Mouse (Mus musculus): Measurements from ENCODE around the gene Gm49388. TPM values are rescaled to one million over a fixed set of nuclear protein-coding genes. Genes with fewer than 3 reads are reported as not detected.

The Gm49388 gene
- total RNA-seq (2014; fragmentation: Nextera tagmentation) (1.0 TPM in 1 of 2 replicates, not detected in the other), total RNA-seq (2017) (0.85 TPM in 1 of 2 replicates, not detected in the other)

GRCm38 (mm10) chr7:127785308-127785707 lies at the start of gene Gm49388:
TSS of gene Gm49388 (plus strand) at chr7:127785608.
- ATAC-seq (replicated peaks; ENCODE audit: low FRiP score, low TSS enrichment, poor library complexity, severe bottlenecking) = no peak

DNA sequence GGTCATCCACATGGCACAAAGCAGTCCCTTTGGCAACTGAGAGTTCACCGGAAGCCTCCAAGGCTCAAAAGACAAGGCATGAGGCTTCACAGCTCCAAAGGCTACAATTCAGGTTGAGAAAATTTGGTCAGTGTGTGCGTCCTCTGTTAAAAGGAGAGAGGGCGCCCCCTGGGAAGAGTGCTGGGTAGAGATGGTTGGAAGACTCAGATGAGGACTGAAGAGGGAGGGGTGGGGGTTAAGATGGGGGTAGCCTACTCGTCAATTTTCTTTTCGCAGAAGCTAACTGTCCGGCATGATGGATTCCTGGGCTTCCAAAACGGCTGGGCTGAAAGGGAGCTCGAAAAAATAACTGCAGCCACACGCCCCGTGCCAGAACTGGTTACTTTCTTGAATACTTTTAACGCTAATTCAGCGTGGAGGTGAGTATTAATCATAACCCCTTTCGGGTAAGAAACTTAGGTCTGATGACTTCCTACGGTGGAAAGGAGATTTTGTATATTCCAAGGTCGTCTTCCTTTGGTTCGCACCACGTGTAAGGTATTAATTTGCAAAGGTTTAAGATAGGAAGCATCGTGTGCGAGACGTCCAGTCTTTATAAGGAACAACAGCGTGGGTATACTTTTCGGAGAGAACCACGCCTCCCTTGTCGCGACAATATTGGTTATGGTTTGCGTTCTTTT lies 40.9 kb upstream of the Gm49388 start, which contains the start of gene Fbxl19:
TSS of gene Fbxl19 (plus strand) at position 178 of the 680 bp plus-strand sequence.
- no peak; the same call in 1 of the 2 replicates for ATAC-seq (replicated peaks; ENCODE audit: low FRiP score, low TSS enrichment, poor library complexity, severe bottlenecking)

DNA sequence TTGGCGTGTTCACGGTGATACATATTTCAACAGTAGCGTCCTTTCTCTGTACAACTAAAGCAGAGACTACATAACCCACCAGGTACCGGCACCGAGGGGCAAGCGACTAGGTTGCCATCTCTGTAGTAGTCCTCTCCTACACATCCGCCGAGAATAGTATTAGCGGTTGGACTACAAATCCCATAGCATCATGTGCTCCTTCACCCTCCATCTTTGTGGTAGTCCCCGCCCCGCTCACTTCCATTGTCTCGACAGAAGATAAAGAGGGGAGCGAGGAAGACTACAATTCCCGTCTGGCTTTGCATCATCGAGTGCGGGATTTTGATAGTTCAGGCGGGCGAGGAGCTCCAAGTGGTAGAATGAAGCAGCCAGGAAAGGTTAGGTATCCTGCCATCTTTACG lies 40.2 kb upstream of the Gm49388 start:
- peak; percentile 86 for ATAC-seq (replicated peaks; ENCODE audit: low FRiP score, low TSS enrichment, poor library complexity, severe bottlenecking)

DNA sequence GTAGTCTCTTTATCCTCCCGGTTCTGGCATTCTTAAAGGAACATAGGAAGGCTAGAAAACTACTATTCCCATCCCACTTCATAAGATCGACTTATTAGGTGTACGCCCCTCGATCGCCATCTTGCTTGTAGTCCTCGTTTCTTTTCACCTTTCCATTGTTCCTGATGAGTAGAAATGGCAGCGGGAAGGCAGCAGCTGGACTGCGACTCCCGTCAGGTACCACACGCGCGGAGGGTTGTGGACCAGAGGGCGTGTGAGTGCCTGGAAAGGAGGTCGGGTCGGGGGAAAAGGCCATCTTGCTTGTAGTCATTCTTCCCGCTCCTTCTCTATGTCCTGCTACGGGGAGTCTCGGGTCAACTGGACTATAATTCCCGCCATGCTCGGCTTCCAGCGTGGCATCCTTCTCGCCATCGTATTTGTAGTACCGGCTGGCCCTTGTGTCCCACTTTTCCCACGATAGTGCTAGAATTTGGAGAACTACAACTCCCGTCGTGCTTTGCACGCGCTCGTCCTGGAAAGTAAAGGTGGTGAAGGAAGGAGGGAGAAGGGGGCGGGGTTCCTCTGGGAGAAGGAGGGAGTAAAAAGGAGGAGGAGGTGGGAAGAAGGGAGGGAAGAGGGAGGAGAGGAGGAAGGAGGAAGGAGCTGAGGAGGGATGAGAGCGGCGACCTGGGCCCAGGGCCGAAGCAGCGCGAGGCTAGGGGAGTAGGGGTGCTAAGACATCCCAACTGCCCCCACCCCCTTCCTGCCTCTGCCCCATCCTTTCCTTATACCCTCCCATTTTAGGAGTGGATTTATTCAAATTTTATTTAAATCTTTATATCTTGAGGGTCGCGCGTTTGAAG lies 39.5 kb upstream of the Gm49388 start:
- ATAC-seq (replicated peaks; ENCODE audit: low FRiP score, low TSS enrichment, poor library complexity, severe bottlenecking) = peak; percentile 58

- no peak for ATAC-seq (replicated peaks; ENCODE audit: low FRiP score, low TSS enrichment, poor library complexity, severe bottlenecking)
Measured at GRCm38 (mm10) chr7:127746494-127747491, 38.6 kb upstream of the Gm49388 start.

DNA sequence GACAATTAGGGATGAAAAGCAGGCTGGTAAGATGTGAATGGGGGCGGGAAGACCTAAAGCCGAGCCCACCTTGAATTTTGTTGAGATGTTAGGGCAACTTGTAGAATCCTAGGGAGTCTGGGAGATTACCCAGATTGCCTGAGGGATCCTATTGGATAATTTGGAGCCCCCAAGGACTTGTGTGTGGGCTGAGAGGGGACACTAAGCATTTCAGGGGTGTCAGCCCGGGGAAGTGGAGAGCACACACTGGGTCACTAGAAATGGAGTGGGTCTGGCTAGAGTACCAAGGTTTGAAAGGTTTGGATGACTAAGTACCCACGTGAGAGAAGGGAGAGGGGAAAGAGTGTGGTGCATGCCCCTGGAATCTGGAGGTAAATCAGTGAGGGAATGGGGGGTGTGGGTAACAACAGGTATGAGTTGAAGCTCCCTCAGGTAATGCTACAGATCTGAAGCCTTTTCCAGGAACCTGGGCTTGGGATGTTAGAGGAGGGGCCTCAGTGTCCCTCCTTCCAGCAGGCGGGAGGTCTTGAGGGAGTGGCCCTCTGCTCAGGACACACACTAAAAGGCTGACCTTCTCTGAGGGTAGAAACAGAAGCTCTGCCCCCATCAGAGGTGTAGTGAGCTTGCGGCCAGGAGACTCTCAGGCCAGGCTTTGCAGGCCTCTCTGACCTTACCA lies 37.7 kb upstream of the Gm49388 start:
- ATAC-seq (replicated peaks; ENCODE audit: low FRiP score, low TSS enrichment, poor library complexity, severe bottlenecking) = no peak

- no peak for ATAC-seq (replicated peaks; ENCODE audit: low FRiP score, low TSS enrichment, poor library complexity, severe bottlenecking)
Measured at GRCm38 (mm10) chr7:127748235-127748560, 37.2 kb upstream of the Gm49388 start.

GRCm38 (mm10) chr7:127750131-127751127 lies 35.0 kb upstream of the Gm49388 start:
- ATAC-seq (replicated peaks; ENCODE audit: low FRiP score, low TSS enrichment, poor library complexity, severe bottlenecking) = no peak

DNA sequence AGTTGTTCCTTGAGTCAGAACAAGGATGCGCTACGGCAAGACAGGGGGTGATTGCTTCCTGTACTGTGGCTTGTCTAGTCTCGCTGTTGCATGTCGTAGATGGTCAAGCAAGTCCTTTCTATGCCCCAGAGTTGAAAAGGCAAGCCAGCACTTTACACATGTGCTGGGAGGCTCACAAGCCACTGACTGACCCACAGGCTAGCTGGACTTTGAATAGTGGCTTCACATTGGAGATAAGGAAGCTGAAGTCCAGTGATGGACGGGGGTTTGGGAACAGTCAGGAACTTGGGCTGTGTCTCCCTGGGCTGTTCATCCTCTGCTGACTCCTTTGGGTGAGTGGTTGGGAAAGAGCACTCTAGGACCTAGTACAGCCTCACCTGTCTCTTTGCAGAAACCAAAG lies 33.8 kb upstream of the Gm49388 start:
- ATAC-seq (replicated peaks; ENCODE audit: low FRiP score, low TSS enrichment, poor library complexity, severe bottlenecking) = no peak

DNA sequence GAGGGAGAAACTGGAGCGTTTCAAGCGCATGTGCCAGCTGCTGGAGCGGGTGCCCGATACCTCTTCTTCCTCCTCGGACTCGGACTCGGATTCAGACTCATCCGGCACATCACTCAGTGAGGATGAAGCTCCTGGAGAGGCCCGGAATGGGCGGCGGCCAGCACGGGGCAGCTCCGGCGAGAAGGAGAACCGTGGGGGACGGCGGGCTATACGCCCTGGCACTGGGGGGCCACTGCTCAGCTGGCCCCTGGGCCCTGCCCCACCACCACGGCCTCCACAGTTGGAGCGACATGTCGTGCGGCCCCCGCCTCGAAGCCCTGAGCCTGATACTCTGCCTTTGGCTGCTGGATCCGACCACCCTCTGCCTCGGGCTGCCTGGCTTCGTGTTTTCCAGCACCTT lies 33.3 kb upstream of the Gm49388 start:
- ATAC-seq (replicated peaks; ENCODE audit: low FRiP score, low TSS enrichment, poor library complexity, severe bottlenecking) = no peak

DNA sequence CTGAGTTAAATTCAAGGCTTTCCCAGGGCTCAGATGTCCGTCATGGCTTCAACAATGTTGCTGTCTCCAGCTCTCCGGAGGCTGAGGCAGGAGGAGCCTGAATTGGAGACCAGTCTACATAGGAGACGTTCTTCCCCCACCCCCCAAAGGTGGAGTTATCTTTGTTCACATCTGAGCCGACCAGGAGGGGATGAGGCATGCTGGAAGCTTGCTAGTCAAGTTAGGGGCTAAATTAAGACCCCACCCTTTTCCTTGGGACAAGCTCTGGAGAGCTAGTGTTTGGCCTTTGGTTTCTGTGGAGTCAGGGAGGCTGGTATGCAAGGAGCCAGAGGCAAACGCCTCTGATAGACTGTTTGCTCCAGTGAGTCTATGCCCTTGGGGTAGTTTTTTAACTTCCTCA lies 32.2 kb upstream of the Gm49388 start:
- ATAC-seq (replicated peaks; ENCODE audit: low FRiP score, low TSS enrichment, poor library complexity, severe bottlenecking) = no peak

DNA sequence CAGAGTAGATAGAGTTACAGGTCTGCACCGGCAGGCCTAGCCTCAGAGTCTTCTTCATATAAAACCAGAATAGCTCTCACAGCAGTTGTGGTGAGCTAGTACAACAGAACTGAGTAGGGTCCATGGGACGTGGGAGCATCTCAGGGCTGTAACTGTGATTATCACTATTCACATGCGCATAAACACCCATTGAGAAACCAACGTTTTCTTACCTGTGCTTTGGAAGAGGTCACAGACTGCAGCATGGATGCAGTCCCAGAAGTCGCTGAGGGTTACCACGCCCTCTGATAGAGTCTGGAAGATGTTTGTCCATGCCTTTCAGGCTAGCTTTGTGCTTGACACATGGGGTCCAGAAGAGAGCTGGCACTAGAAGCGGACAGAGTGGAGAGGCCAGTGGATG lies 31.7 kb upstream of the Gm49388 start:
- ATAC-seq (replicated peaks; ENCODE audit: low FRiP score, low TSS enrichment, poor library complexity, severe bottlenecking) = no peak

DNA sequence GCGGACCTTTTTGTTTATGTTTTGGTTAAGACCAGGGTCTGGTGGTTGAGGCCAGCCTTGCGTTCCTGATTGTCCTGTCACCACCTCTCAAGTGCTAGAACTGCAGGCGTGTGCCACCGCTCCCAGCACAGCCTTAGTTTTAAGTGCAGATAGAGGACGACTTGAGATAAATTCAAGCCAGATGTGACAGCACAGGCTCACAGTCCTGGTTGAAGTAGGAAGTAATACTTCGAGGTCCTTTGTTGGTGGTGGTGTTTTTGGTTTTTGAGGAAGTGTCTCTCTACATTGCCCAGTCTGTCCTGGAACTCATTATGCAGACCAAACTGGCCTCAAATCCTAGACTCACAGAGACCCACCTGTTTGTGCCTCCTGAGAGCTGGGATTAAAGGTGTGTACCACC lies 25.7 kb upstream of the Gm49388 start:
- no peak for ATAC-seq (replicated peaks; ENCODE audit: low FRiP score, low TSS enrichment, poor library complexity, severe bottlenecking)

DNA sequence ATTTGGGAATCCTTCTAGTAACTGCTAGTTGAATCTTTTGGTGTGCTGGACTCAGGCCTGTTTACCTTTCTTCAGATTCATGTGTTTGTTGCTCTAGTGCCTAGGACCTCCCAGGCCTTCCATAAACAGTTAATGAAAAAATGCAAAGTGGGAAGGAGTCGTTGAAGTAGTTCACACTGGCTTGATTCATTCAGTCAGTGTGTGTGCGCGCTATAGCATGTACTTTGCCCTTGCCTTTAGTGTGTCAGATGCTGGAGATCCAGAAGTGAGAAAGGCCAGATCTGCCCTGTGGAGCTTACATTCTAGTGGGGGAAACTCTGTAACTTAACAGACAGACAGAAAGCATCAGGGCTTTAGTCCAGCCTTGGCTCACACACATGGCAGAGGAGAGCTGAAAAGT lies 24.9 kb upstream of the Gm49388 start:
- no peak for ATAC-seq (replicated peaks; ENCODE audit: low FRiP score, low TSS enrichment, poor library complexity, severe bottlenecking)

- ATAC-seq (replicated peaks; ENCODE audit: low FRiP score, low TSS enrichment, poor library complexity, severe bottlenecking) = peak; percentile 77
Measured at GRCm38 (mm10) chr7:127761026-127761425, 24.4 kb upstream of the Gm49388 start.

DNA sequence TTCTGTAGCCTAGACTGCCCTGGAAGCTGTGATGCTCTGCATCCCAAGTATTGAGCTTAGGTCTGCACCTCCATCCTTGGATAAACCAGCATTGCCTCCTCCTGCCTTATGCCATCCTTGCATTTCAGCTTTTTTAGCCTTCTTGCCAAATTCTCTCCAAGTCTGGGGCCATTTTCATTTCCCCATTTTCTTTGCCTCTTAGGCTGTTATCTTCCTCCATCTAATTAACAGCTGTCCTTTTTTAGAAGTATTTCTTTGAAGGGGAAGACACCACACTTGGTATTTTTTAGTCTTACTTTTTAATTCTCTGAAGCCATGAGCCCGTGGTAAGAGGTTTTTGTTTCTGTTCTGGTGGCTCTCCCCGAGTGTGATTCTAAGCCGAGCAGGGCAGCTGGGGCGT lies 21.8 kb upstream of the Gm49388 start:
- ATAC-seq (replicated peaks; ENCODE audit: low FRiP score, low TSS enrichment, poor library complexity, severe bottlenecking) = no peak

DNA sequence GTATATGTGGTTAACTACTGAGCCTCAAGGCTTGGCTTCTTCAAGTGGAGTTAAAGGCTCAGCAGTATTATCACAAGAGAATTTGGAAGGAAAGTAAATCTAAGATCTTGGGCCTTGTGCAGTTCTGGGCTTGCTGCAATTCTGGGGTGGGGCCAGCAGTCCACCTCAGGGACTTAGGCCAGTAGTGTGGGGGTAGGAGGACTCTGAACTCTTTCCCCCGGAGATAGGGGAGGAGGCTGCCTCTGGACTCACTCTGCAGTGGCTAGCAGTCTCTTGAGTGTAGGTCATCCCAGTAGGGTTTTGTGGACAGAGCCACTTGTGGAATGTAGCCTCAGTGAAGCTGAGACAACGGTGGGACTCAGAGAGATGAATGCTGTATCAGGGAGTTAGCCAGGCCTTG lies 19.7 kb upstream of the Gm49388 start:
- no peak for ATAC-seq (replicated peaks; ENCODE audit: low FRiP score, low TSS enrichment, poor library complexity, severe bottlenecking)
